Mouse (Mus musculus): ENCODE data around the gene Fkbp8.
A peak's percentile ranks its signal among the peaks of the same experiment; 100 is the strongest.

The Fkbp8 gene

GRCm38 (mm10) chr8:70529741-70530161 lies 2.2 kb downstream of the Fkbp8 start:
- DNase-seq, result no peak

- no peak for DNase-seq
Observed at GRCm38 (mm10) chr8:70530314-70530713, 2.8 kb downstream of the Fkbp8 start.

GRCm38 (mm10) chr8:70534281-70534680 lies 6.8 kb downstream of the Fkbp8 start:
- DNase-seq, result no peak

GRCm38 (mm10) chr8:70535221-70535620 lies 7.7 kb downstream of the Fkbp8 start:
- no peak for DNase-seq

- no peak for DNase-seq
Observed at GRCm38 (mm10) chr8:70535701-70536100, 8.2 kb downstream of the Fkbp8 start.

- peak; percentile 68 for DNase-seq
Observed at GRCm38 (mm10) chr8:70538024-70538579, 10.6 kb downstream of the Fkbp8 start.

- peak; percentile 99 for DNase-seq
Observed at GRCm38 (mm10) chr8:70538633-70539076, 11.1 kb downstream of the Fkbp8 start.

GRCm38 (mm10) chr8:70539077-70539813 lies 11.7 kb downstream of the Fkbp8 start, which contains the start of gene Ell:
Gene Ell, plus strand, starts transcription at chr8:70539457.
- DNase-seq, result peak; percentile 100

- DNase-seq, result no peak
Observed at GRCm38 (mm10) chr8:70540013-70540506, 12.5 kb downstream of the Fkbp8 start.

GRCm38 (mm10) chr8:70540507-70541071 lies 13.1 kb downstream of the Fkbp8 start:
- no peak for DNase-seq

GRCm38 (mm10) chr8:70541081-70541480 lies 13.6 kb downstream of the Fkbp8 start:
- no peak for DNase-seq

- no peak for DNase-seq
Observed at GRCm38 (mm10) chr8:70544200-70544687, 16.7 kb downstream of the Fkbp8 start.

- no peak for DNase-seq
Observed at GRCm38 (mm10) chr8:70546412-70546811, 18.9 kb downstream of the Fkbp8 start.

GRCm38 (mm10) chr8:70547762-70548161 lies 20.2 kb downstream of the Fkbp8 start:
- no peak for DNase-seq

GRCm38 (mm10) chr8:70549412-70550184 lies 22.1 kb downstream of the Fkbp8 start:
- DNase-seq, result no peak

- DNase-seq, result no peak
Observed at GRCm38 (mm10) chr8:70551558-70552161, 24.1 kb downstream of the Fkbp8 start.

- peak; percentile 59 for DNase-seq
Observed at GRCm38 (mm10) chr8:70552836-70553235, 25.3 kb downstream of the Fkbp8 start.

- DNase-seq, result no peak
Observed at GRCm38 (mm10) chr8:70553740-70554139, 26.2 kb downstream of the Fkbp8 start.

- DNase-seq, result no peak
Observed at GRCm38 (mm10) chr8:70555079-70555747, 27.7 kb downstream of the Fkbp8 start.

GRCm38 (mm10) chr8:70558334-70558733 lies 30.8 kb downstream of the Fkbp8 start:
- no peak for DNase-seq

- DNase-seq, result no peak
Observed at GRCm38 (mm10) chr8:70558983-70559382, 31.5 kb downstream of the Fkbp8 start.

- peak; percentile 83 for DNase-seq
Observed at GRCm38 (mm10) chr8:70560096-70560495, 32.6 kb downstream of the Fkbp8 start.

Data from layer of hippocampus, adult 9-11 months (tissue).